Mouse (Mus musculus) common myeloid progenitor, adult 5-6 weeks (primary cell): ENCODE data around the gene Gm6268. TPM values are rescaled to one million over a fixed set of nuclear protein-coding genes. Genes with fewer than 3 reads are reported as not detected.

ENCODE experiments used
- ATAC-seq: replicated peaks from 2 replicates; pipeline ENCODE4 v1.8.0; 2016; ENCODE audit warnings: low read depth, mild to moderate bottlenecking, moderate TSS enrichment, inconsistent platforms; ENCODE audit not compliant: poor library complexity, severe bottlenecking
- total RNA-seq: library from RNA; stranded (forward); fragments of 200-1000, 187-1606 nt; gene quantifications from 2 replicates; pipeline ENCODE4 v1.2.3, GENCODE M21; 2017

The Gm6268 gene
- total RNA-seq: 1.2 TPM in 1 of 2 replicates, not detected in the other

DNA sequence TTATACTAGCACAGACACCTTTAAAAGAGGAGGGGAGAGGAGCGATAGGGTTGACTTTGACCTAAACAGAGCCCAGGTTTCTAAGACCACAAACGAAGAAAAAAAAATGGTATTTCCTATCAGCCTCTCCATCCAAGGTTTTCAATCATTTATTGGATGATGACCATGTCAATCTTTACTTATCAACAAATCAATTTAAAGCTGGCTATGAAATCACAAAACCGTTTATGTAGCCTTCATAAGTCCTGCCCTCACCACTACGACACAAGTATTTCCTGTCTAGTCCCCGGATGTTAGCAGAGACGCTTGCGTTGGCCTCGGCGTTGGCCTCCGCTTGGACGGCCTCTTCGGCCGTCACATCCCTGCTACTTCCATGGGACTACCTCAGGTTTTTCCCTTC lies at the start of gene Gm6268:
TSS of gene Gm6268 (plus strand) at position 301 of the 400 bp plus-strand sequence.
- no peak for ATAC-seq

DNA sequence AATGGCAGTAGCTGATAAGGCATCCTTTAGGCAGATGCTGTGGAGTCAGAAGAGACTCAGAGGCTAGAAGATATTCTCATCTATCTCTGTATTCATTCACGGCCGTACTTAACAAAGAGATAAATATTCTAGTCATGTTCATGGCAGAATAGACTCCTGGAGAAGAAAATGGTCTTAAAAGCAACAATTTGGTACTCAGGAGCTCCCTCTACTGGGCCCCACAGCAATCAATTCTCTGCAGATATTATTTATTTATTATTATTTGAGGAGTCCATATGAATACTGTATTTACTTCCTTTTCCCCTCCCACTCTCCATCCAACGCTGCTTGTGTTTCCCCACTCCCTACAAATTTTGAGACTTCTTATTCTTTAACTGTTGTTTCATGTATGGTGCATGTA lies 48.6 kb upstream of the Gm6268 start:
- ATAC-seq: no peak

DNA sequence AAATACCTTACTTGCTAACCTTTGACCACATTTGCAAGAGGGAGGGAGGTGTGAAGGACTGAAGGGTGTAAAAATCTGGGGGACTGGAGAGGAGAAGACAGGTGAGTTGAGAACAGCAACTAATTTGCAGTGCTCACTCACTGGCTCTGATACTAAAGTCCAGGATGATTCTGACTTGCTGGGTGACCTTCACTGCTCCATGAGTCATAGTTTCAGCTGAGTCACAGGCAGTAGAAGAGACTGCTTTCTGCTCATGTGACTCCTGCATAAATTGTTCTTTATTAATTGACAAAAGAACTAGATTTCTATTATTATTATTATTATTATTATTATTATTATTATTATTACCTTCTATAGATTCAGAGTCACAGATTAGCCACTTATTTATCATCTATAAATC lies 15.7 kb upstream of the Gm6268 start:
- no peak for ATAC-seq

DNA sequence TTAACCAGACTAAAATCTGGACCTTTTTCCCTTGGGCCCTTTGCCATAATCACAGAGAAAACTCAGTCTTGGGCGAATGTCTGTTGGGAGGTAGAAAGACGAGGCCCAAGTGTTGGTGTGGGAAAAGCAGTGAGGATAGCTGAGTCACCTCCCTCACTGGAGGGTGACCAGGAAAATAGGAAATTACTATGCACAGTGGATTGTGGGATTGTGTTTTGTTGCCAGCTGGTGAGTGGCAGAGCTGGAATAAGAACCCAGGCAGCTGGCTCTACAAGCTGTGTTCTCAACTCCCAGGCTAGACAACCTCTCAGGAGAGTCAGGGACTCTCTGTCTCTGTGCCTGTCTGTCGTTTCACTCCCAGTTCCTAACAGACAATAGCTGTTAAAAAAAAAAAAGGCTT lies 11.1 kb upstream of the Gm6268 start:
- no peak for ATAC-seq

DNA sequence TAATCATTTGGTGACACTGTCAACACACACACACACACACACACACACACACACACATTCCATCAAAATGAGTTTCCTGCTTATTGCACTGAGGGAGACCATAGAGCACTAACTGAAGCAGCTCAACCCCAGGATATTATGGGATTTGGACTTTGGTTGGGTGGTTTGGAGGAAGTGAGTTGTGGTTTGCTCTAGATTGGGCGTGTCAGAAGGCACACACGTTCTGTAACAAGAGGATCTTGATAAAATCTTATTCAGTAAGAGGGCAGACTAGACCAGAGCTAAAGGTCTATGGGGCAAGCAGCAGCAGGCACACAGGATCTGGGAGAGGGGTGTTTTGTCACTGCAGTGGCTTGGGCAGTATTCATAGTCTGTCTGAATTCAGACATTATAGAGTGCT lies 10.6 kb upstream of the Gm6268 start:
- peak; percentile 56 for ATAC-seq

DNA sequence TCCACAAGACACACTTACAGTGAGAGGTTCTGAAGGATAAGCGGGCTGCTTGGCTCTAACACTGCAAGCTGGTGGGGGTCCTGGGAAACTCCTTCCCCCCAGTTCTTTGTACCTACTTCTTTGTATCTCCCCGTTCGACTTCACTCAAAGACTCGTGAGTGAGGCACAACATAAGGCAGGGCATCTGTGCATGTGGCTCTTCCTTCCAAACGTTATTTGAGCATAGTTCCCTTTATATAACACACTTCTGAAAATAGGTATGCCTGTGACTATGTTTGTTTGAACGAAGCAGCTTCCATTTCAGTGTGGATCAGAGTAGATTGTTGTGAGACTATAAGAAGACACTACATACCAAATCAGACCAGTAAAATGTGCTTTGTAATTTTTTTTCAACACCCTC lies 8.4 kb upstream of the Gm6268 start:
- no peak for ATAC-seq

DNA sequence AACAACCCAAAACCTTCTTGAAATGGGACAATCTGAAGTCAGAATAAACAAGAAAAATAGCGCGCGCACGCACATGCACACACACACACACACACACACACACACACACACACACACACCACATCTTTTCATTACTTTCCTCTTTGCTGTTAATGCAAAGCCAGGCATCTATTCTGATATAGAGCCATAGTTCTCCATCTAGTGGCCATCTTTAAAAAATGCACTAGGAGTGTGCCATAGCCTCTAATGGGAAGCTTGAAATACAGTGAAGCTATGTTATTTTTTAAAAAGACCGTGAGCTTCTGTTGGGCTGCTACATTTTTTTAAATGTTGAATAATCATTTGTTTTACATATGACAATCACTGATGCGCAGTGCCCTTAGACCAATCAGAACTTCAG lies 7.8 kb upstream of the Gm6268 start:
- ATAC-seq: peak; percentile 71; the same call in 1 of the 2 replicates

DNA sequence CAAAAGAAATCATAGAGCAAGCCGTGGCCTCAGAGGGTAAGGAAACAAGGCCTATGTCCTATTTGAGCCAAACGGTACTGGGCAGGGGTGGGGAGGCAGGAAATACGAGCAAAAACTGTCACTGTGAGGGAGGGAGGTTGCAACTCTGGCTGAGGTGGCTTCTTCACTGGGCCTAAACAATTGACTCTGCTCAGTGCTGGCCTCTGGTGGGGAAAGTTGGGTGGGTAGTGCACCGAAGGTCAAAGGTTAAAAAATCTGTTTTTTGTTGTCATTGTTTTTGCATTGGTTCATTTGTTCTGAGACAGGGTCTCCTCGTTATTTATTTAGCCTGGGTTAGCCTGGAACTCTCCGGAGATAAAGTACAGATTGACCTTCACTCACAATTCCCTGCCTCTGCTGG lies 1.2 kb downstream of the Gm6268 start:
- ATAC-seq: peak; percentile 50; the same call in 1 of the 2 replicates

DNA sequence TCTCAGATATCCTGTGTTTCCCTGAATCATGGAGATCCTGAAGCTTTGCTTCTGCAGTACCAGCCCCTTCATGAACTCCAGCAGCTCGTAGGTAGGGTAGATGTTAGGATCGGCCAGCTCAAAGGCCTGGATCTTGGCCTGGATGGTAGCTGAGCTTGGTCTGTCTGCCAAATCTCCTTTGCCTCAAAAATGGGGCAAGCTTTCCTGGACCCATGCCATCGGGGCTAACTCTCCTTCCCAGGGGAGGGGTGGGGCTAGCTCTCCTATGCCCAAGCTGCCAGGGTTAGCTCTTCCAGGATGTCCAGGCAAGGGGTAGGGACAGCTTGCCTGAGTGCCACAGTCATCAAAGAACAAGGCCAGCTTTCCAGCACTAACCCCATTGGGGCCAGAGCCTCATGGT lies 18.1 kb downstream of the Gm6268 start:
- no peak for ATAC-seq

DNA sequence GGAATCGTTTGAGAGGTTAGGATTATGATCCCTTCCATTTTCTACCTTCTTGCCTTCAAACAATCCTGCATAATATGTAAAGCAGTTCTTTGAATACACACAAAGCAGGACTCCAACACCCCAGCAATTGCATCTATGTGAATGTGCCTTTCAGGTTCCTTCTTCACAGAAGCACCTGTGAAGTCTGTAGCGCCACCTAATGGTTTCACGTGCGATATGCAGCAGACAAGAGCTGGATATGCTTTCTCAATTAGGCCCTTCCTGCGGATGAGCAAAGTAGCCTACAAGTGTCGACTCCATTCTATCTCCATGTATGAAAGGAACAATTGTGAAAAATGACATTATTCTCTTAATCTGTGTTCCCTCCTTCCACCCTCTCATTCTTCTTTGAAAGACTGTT lies 33.9 kb downstream of the Gm6268 start:
- ATAC-seq: 0 out of 2 replicates have a peak, but pooled peaks have one; percentile 52

DNA sequence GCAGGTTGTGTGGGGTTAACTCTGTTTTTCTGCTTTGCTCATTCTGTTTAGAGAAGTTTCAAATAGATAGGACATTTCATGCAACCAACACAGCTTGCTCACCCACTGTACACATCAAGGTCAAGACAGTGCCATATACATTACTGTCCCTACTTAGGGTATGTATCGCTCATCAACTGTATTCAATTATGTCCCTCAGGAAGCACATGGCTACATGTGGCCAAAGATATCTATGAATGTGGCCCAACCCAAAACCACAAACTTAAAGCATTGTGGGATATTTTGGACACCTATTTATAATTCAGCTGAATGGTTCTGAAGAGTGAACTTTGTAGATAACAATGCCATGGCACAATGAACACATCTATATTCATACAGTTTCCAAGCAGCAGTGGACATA lies 36.9 kb downstream of the Gm6268 start:
- peak; percentile 88 for ATAC-seq

Other genes starting within 250 kb of the Gm6268 start
- not detected in 2 replicates for gene Zcchc12, start 205.4 kb upstream of the Gm6268 start, total RNA-seq
- gene Lonrf3, start 72.9 kb upstream of the Gm6268 start, total RNA-seq: 8.6 and 11.5 TPM in 2 replicates
- gene Gm14569, start 90.5 kb downstream of the Gm6268 start, total RNA-seq: not detected in 2 replicates
- gene Pgrmc1, start 196.9 kb downstream of the Gm6268 start, total RNA-seq: 72.3 and 76.6 TPM in 2 replicates
- 8.1 and 11.8 TPM in 2 replicates for gene Akap17b, start 244.1 kb downstream of the Gm6268 start, total RNA-seq